Mouse (Mus musculus): Measurements from ENCODE around the gene B3galt5. TPM values are rescaled to one million over a fixed set of nuclear protein-coding genes. Genes with fewer than 3 reads are reported as not detected.
A peak's percentile ranks its signal among the peaks of the same experiment; 100 is the strongest.

The B3galt5 gene
- polyA plus RNA-seq, 1 experiment, result 15.3 TPM

GRCm38 (mm10) chr16:96213027-96213426, 22.6 kb upstream of the B3galt5 start:
- H3K4me3 ChIP-seq (ENCODE audit: insufficient read depth, low read length), result no peak overlapping the region
- H3K27ac ChIP-seq (ENCODE audit: insufficient read depth, low read length), result no peak overlapping the region
- H3K4me1 ChIP-seq (ENCODE audit: control insufficient read depth, insufficient read depth, low read length), result peaks cover 3% of the 10 kb centered on the region
- no peak for TF ChIP-seq CTCF (IDR thresholded peaks at IDR 0.05; ENCODE audit: extremely low read depth, insufficient read depth, low read length)
- no peak for TF ChIP-seq POLR2A (IDR thresholded peaks at IDR 0.05; ENCODE audit: extremely low read depth, insufficient read depth, low read length)

- TF ChIP-seq CTCF (IDR thresholded peaks at IDR 0.05; ENCODE audit: extremely low read depth, insufficient read depth, low read length) (no peak), POLR2A (IDR thresholded peaks at IDR 0.05; ENCODE audit: extremely low read depth, insufficient read depth, low read length) (no peak)
- H3K27ac ChIP-seq (ENCODE audit: insufficient read depth, low read length), result no peak overlapping the region
- H3K4me1 ChIP-seq (ENCODE audit: control insufficient read depth, insufficient read depth, low read length), result no peaks in the 10 kb centered on the region
- H3K4me3 ChIP-seq (ENCODE audit: insufficient read depth, low read length), result no peak overlapping the region
These were observed 14.1 kb upstream of the B3galt5 start for GRCm38 (mm10) chr16:96221491-96221890.

GRCm38 (mm10) chr16:96221959-96222358, 13.6 kb upstream of the B3galt5 start:
- Histone ChIP-seq H3K4me3 (ENCODE audit: insufficient read depth, low read length) (no peak overlapping the region), H3K4me1 (ENCODE audit: control insufficient read depth, insufficient read depth, low read length) (no peaks in the 10 kb centered on the region), H3K27ac (ENCODE audit: insufficient read depth, low read length) (no peak overlapping the region)
- TF ChIP-seq CTCF (IDR thresholded peaks at IDR 0.05; ENCODE audit: extremely low read depth, insufficient read depth, low read length) (no peak), POLR2A (IDR thresholded peaks at IDR 0.05; ENCODE audit: extremely low read depth, insufficient read depth, low read length) (no peak)

- Histone ChIP-seq H3K4me3 (ENCODE audit: insufficient read depth, low read length) (no peak overlapping the region), H3K27ac (ENCODE audit: insufficient read depth, low read length) (no peak overlapping the region), H3K4me1 (ENCODE audit: control insufficient read depth, insufficient read depth, low read length) (no peaks in the 10 kb centered on the region)
- TF ChIP-seq POLR2A (IDR thresholded peaks at IDR 0.05; ENCODE audit: extremely low read depth, insufficient read depth, low read length), result no peak
- TF ChIP-seq CTCF (IDR thresholded peaks at IDR 0.05; ENCODE audit: extremely low read depth, insufficient read depth, low read length), result no peak
These were observed 13.1 kb upstream of the B3galt5 start for GRCm38 (mm10) chr16:96222452-96222851.

GRCm38 (mm10) chr16:96228438-96228837, 7.2 kb upstream of the B3galt5 start:
- Histone ChIP-seq H3K4me1 (ENCODE audit: control insufficient read depth, insufficient read depth, low read length) (no peaks in the 10 kb centered on the region), H3K4me3 (ENCODE audit: insufficient read depth, low read length) (no peak overlapping the region), H3K27ac (ENCODE audit: insufficient read depth, low read length) (no peak overlapping the region)
- TF ChIP-seq POLR2A (IDR thresholded peaks at IDR 0.05; ENCODE audit: extremely low read depth, insufficient read depth, low read length) (no peak), CTCF (IDR thresholded peaks at IDR 0.05; ENCODE audit: extremely low read depth, insufficient read depth, low read length) (no peak)

GRCm38 (mm10) chr16:96229044-96229555, 6.5 kb upstream of the B3galt5 start:
- Histone ChIP-seq H3K4me3 (ENCODE audit: insufficient read depth, low read length) (no peak overlapping the region), H3K4me1 (ENCODE audit: control insufficient read depth, insufficient read depth, low read length) (no peaks in the 10 kb centered on the region), H3K27ac (ENCODE audit: insufficient read depth, low read length) (no peak overlapping the region)
- TF ChIP-seq CTCF (IDR thresholded peaks at IDR 0.05; ENCODE audit: extremely low read depth, insufficient read depth, low read length) (no peak), POLR2A (IDR thresholded peaks at IDR 0.05; ENCODE audit: extremely low read depth, insufficient read depth, low read length) (no peak)

GRCm38 (mm10) chr16:96230411-96230810, 5.2 kb upstream of the B3galt5 start:
- no peak overlapping the region for H3K4me3 ChIP-seq (ENCODE audit: insufficient read depth, low read length)
- H3K27ac ChIP-seq (ENCODE audit: insufficient read depth, low read length), result no peak overlapping the region
- TF ChIP-seq POLR2A (IDR thresholded peaks at IDR 0.05; ENCODE audit: extremely low read depth, insufficient read depth, low read length) (no peak), CTCF (IDR thresholded peaks at IDR 0.05; ENCODE audit: extremely low read depth, insufficient read depth, low read length) (peak; percentile 77)
- no peaks in the 10 kb centered on the region for H3K4me1 ChIP-seq (ENCODE audit: control insufficient read depth, insufficient read depth, low read length)

- Histone ChIP-seq H3K4me1 (ENCODE audit: control insufficient read depth, insufficient read depth, low read length) (no peaks in the 10 kb centered on the region), H3K4me3 (ENCODE audit: insufficient read depth, low read length) (no peak overlapping the region), H3K27ac (ENCODE audit: insufficient read depth, low read length) (no peak overlapping the region)
- TF ChIP-seq CTCF (IDR thresholded peaks at IDR 0.05; ENCODE audit: extremely low read depth, insufficient read depth, low read length), result no peak
- TF ChIP-seq POLR2A (IDR thresholded peaks at IDR 0.05; ENCODE audit: extremely low read depth, insufficient read depth, low read length), result no peak
These were observed 4.3 kb upstream of the B3galt5 start for GRCm38 (mm10) chr16:96231251-96231650.

- H3K4me1 ChIP-seq (ENCODE audit: control insufficient read depth, insufficient read depth, low read length), result no peaks in the 10 kb centered on the region
- H3K4me3 ChIP-seq (ENCODE audit: insufficient read depth, low read length), result no peak overlapping the region
- TF ChIP-seq POLR2A (IDR thresholded peaks at IDR 0.05; ENCODE audit: extremely low read depth, insufficient read depth, low read length) (no peak), CTCF (IDR thresholded peaks at IDR 0.05; ENCODE audit: extremely low read depth, insufficient read depth, low read length) (no peak)
- H3K27ac ChIP-seq (ENCODE audit: insufficient read depth, low read length), result no peak overlapping the region
These were observed 3.6 kb upstream of the B3galt5 start for GRCm38 (mm10) chr16:96231974-96232373.

GRCm38 (mm10) chr16:96233996-96234395, 1.6 kb upstream of the B3galt5 start:
- TF ChIP-seq POLR2A (IDR thresholded peaks at IDR 0.05; ENCODE audit: extremely low read depth, insufficient read depth, low read length) (no peak), CTCF (IDR thresholded peaks at IDR 0.05; ENCODE audit: extremely low read depth, insufficient read depth, low read length) (no peak)
- H3K27ac ChIP-seq (ENCODE audit: insufficient read depth, low read length), result no peak overlapping the region
- H3K4me1 ChIP-seq (ENCODE audit: control insufficient read depth, insufficient read depth, low read length), result no peaks in the 10 kb centered on the region
- no peak overlapping the region for H3K4me3 ChIP-seq (ENCODE audit: insufficient read depth, low read length)
